Mouse (Mus musculus) MEL-GATA-1-ER (cell line): ENCODE results near the gene Gm6803.
"Not testable (repeated sequence)": the region's sequence is repeated elsewhere in the genome, so short reads cannot be mapped to it uniquely, and the experiment has no call there.

Experiments used
- DNase-seq: peaks from one replicate; pipeline ENCODE4 v3.0.0-alpha.2; 2012; ENCODE audit warnings: low read depth; ENCODE audit errors: extremely low read depth

Gm6803 gene

GRCm38 (mm10) chr12:88018671-88019070 is at the start of gene Gm6803:
Gm6803 (minus strand) TSS chr12:88018771.
- not testable (repeated sequence) for DNase-seq

GRCm38 (mm10) chr12:88045226-88045625 is 26.7 kb upstream of the Gm6803 start:
- not testable (repeated sequence) for DNase-seq

GRCm38 (mm10) chr12:88039703-88040102 is 21.1 kb upstream of the Gm6803 start:
- DNase-seq, result not testable (repeated sequence)

GRCm38 (mm10) chr12:88039062-88039461 is 20.5 kb upstream of the Gm6803 start:
- not testable (repeated sequence) for DNase-seq

DNA sequence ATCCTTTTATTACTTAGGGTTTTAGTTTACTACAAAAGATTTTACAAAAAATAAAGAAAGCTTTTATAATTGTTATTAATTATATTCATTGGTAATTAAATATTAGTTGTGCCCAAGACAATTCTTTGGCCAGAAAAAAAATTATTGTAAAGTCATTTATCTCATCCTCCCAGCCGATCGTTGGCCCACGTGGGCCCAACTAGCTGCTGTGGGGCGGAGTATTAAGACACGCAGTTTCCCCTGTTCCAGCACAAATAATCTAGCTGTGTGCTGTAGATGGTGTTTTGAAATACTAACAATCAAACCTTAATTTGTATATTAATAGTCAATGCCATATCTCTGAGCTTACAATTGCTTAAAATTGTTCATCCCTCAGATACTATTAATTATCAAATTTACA is 13.7 kb upstream of the Gm6803 start:
- not testable (repeated sequence) for DNase-seq

GRCm38 (mm10) chr12:88026704-88027103 is 8.1 kb upstream of the Gm6803 start, which contains the start of gene Gm2056:
Gm2056 (plus strand) TSS chr12:88027004.
- DNase-seq, result not testable (repeated sequence)

GRCm38 (mm10) chr12:88011548-88011947 is 7.0 kb downstream of the Gm6803 start, which contains the start of gene Gm2075:
Gm2075 (plus strand) TSS chr12:88011848.
- not testable (repeated sequence) for DNase-seq

DNA sequence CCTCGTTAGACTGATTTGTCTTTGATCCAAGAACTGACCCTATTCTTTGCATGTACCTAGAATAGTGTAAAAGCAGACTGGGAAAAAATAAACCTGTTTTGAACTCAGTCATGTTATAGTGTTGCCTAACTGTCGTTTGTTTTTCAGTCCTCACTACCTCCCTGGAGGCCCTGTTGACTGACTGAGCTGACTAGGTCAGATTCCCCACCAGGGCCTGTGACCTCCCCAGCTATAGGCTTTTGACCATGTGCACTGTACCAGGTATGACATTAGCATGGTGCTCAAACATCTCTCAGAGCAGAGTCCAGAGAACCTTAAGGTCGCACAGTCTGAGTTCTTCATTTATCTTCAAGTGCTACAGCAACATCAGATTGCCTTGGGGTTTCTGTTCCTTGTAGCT is 14.5 kb downstream of the Gm6803 start:
- not testable (repeated sequence) for DNase-seq

- DNase-seq, result not testable (repeated sequence)
Measured at GRCm38 (mm10) chr12:87984000-87984399, 34.6 kb downstream of the Gm6803 start.
